Mouse (Mus musculus) macrophage (primary cell): Measurements from ENCODE around the gene Cideb. TPM values are rescaled to one million over a fixed set of nuclear protein-coding genes. Genes with fewer than 3 reads are reported as not detected.

Source experiments
- H3K27ac ChIP-seq: fragments of 350-480 bp; formaldehyde crosslinking; 2 replicates; pipeline ENCODE4 v1.9.0; 2021
- H3K36me3 ChIP-seq: fragments of 350-480 bp; formaldehyde crosslinking; 2 replicates; pipeline ENCODE4 v1.9.0; 2021; ENCODE audit errors: inconsistent target
- H3K4me3 ChIP-seq: fragments of 350-480 bp; formaldehyde crosslinking; 2 replicates; pipeline ENCODE4 v1.9.0; 2021; ENCODE audit errors: inconsistent target
- H3K79me2 ChIP-seq: fragments of 350-480 bp; formaldehyde crosslinking; 2 replicates; pipeline ENCODE4 v1.9.0; 2021; ENCODE audit errors: inconsistent target
- WGBS: methylation state at CpG from one replicate; pipeline ENCODE4 v1.1.7; 2026; ENCODE audit warnings: inconsistent platforms; ENCODE audit not compliant: missing documents; 5-methylcytosine and 5-hydroxymethylcytosine counted together
- polyA plus RNA-seq: library from polyadenylated mRNA; stranded (reverse); fragments of 250-400 nt; gene quantifications from 3 replicates; pipeline ENCODE4 v1.2.4, GENCODE M21; 2018; ENCODE audit warnings: inconsistent platforms

The Cideb gene
- polyA plus RNA-seq, 1 experiment from 2014 or later, result 0.72 TPM

GRCm38 (mm10) chr14:55745180-55745860 lies 12.9 kb downstream of the Cideb start, which contains the start of the genes Dhrs1 and Nop9:
Dhrs1 (minus strand) TSS chr14:55745690.
Nop9 (plus strand) TSS chr14:55745693.
- peak within 1 kb of the TSS; percentile 90 for H3K4me3 ChIP-seq
- peak within 1 kb of the TSS; percentile 61 for H3K27ac ChIP-seq
- H3K36me3 ChIP-seq, result peaks cover 46% of the 10 kb centered on the region
- 1% methylated on average over 36 of the region's 48 CpGs for WGBS
- peaks cover 35% of the 10 kb centered on the region for H3K79me2 ChIP-seq

- peaks cover 47% of the 10 kb centered on the region for H3K36me3 ChIP-seq
- H3K27ac ChIP-seq, result no peak overlapping the region
- H3K79me2 ChIP-seq, result peaks cover 35% of the 10 kb centered on the region
- WGBS, result 22% methylated on average over 10 of the region's 10 CpGs
- H3K4me3 ChIP-seq, result no peak overlapping the region
Observed at GRCm38 (mm10) chr14:55743711-55744110, 14.5 kb downstream of the Cideb start.

GRCm38 (mm10) chr14:55737086-55737687 lies 21.1 kb downstream of the Cideb start:
- peaks cover 39% of the 10 kb centered on the region for H3K36me3 ChIP-seq
- WGBS, result 55% methylated on average over 9 of the region's 9 CpGs
- no peaks in the 10 kb centered on the region for H3K79me2 ChIP-seq
- no peak overlapping the region for H3K4me3 ChIP-seq
- 0 out of 2 replicates have a peak overlapping the region, but pooled peaks have one; percentile 21 for H3K27ac ChIP-seq

DNA sequence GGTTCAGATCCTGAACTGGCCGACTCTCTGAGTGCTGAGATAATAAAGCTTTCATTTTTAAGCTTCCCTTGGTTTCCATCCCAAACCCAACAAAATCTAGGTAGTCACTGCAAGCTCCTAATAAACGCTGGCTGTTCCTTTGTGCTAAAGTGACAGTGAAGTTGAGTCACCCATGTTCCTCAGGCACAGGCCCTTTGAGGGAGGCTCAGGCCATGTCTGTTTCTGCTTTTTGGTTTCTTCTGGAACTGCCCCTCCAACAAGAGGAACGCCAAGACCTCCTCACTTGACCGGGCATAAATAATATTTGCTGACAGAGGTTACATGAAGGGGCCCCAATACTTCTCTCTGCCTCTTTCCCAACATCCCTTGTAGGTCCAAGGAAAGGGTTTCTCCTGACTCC lies 22.5 kb downstream of the Cideb start:
- no peak overlapping the region for H3K4me3 ChIP-seq
- H3K36me3 ChIP-seq, result peaks cover 25% of the 10 kb centered on the region
- WGBS, result 25% methylated on average over 4 of the region's 4 CpGs
- peak overlapping the region; percentile 47 for H3K27ac ChIP-seq
- H3K79me2 ChIP-seq, result no peaks in the 10 kb centered on the region

DNA sequence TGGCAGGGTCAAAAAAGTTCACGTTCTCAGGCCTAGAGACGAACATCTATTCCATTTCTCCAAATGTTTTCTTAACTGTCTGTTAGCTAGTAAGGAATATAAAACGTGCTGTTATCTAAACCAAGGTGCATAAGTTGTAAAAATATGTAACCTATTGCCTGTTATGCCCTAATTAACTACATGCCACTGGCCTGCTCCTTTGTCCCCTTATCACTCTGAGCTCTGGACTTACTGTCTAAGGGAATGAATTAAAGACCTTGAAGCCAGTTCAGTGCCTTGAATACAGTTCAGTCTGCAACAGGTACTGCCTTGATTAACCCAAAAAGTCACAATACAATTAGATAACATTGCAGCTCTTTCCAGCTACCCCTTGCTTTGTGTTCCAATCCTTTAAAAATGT lies 22.9 kb downstream of the Cideb start:
- H3K4me3 ChIP-seq, result no peak overlapping the region
- H3K79me2 ChIP-seq, result no peaks in the 10 kb centered on the region
- 81% methylated on average over 3 of the region's 3 CpGs for WGBS
- H3K36me3 ChIP-seq, result peaks cover 21% of the 10 kb centered on the region
- H3K27ac ChIP-seq, result peak overlapping the region; percentile 47

DNA sequence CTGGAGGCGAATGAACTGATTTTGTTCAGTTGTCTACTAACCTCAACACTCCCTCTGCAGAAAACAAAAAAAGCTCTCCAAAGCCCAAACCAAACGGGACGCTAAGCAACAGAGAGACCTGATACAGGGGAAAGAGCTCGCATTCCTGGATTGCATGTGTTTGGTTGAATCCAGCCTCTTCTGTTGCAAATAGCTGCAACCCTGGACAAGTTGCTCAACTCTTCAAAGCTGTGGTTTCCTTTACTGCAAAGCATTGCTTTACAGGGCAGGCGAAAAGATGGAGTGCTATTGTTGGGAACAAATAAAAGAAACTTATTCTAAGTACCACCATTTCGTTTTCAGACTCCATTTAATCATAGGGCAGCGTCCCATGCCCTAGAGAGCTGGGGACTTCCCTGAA lies 23.4 kb downstream of the Cideb start:
- Histone ChIP-seq H3K27ac (peak overlapping the region; percentile 47; the same call in 1 of the 2 replicates), H3K79me2 (no peaks in the 10 kb centered on the region), H3K4me3 (no peak overlapping the region), H3K36me3 (peaks cover 16% of the 10 kb centered on the region)
- 51% methylated on average over 7 of the region's 7 CpGs for WGBS

DNA sequence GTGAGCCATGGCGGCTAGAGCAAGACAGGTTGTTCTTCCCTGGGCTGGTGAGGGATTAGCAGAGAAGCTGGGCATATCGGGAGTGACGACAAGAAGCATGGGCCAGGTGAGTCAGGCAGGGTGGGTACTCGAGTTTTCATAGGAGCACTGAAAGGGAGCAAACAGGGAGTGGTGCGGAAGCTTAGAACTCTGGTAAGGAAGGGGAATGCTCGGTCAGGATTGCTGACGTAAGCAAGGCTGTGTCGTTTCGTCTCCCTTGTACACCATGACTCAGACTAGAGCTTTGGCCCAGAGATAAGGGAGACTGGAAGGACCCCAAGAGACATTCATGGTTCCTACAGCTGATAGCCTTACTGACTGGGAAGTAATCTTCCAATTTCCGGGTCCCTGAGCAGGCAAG lies 24.4 kb downstream of the Cideb start:
- 86% methylated on average over 9 of the region's 10 CpGs for WGBS
- H3K4me3 ChIP-seq, result no peak overlapping the region
- H3K36me3 ChIP-seq, result peaks cover 6% of the 10 kb centered on the region
- H3K27ac ChIP-seq, result no peak overlapping the region
- no peaks in the 10 kb centered on the region for H3K79me2 ChIP-seq

GRCm38 (mm10) chr14:55730531-55731032 lies 27.7 kb downstream of the Cideb start:
- Histone ChIP-seq H3K4me3 (no peak overlapping the region), H3K27ac (no peak overlapping the region), H3K36me3 (no peaks in the 10 kb centered on the region), H3K79me2 (no peaks in the 10 kb centered on the region)
- WGBS, result 92% methylated on average over 7 of the region's 7 CpGs

- Histone ChIP-seq H3K4me3 (no peak overlapping the region), H3K36me3 (no peaks in the 10 kb centered on the region), H3K27ac (no peak overlapping the region), H3K79me2 (no peaks in the 10 kb centered on the region)
- 84% methylated on average over 7 of the region's 7 CpGs for WGBS
Observed at GRCm38 (mm10) chr14:55730116-55730515, 28.1 kb downstream of the Cideb start.

DNA sequence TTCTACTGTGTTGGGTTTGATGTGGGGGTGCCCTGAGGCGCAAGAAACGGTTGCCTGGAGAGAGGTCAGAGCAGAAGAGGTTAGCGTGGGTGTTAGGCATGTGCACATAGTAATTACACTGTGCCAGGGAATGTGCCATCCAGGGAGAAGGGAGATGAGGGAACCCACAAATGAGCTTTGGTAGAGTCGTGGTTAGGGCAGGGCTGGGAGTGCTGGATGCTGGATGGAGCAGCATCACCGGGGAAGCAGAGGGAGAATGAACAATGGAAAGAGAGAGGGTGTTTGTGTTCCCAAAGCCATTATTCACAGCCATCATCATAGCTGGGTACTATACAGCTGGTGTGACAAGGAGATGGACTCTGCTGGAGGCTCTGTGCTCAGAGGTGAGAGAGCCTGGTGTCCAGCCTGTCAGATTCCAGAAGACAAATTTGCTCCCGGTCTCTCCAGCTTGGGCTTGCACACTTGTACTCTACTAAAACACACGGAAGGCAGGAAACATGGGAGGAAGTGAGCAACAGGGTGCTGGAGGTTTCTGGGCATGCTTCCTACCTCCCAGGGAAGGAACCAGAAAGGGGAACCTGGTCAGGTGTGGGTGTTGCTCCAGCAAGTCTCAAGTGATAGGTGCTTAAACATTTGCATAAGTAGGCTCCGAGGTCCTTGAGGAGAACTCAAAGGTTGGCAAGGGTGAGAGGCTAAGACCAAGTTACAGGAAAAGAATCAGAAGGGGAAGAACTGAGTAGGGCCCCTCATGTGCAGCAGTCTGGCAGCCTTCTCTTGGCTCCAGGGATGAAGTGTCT lies 30.2 kb downstream of the Cideb start:
- Histone ChIP-seq H3K36me3 (no peaks in the 10 kb centered on the region), H3K4me3 (no peak overlapping the region), H3K79me2 (no peaks in the 10 kb centered on the region), H3K27ac (no peak overlapping the region)
- 57% methylated on average over 8 of the region's 8 CpGs for WGBS

- H3K27ac ChIP-seq, result no peak overlapping the region
- no peaks in the 10 kb centered on the region for H3K79me2 ChIP-seq
- no peaks in the 10 kb centered on the region for H3K36me3 ChIP-seq
- H3K4me3 ChIP-seq, result no peak overlapping the region
Observed at GRCm38 (mm10) chr14:55726261-55726660, 32.0 kb downstream of the Cideb start.

DNA sequence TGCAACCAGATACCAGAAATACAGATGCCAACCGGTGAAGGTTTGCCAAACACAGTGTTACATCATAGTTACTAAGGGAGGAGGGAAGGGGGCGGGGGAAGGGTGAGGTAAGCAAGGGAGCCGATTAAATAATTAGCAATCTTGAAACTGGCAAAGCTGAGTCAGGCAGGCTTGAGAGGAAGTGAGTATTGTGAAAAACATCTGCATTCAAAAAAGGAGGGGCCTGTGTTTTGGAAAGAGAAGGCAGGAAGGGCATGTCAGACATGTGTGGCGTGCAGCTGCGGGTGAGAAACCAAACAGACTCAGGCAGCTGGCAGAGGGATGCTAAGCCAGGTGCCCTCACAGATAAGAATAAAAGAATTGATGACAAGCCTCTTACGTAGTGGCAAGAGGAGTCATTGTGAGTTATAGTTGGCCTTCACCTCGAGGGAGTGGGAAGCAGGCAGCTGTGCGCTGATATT lies 33.8 kb downstream of the Cideb start:
- Histone ChIP-seq H3K4me3 (no peak overlapping the region), H3K36me3 (peaks cover 5% of the 10 kb centered on the region; the same call in 1 of the 2 replicates), H3K27ac (peak overlapping the region; percentile 54), H3K79me2 (no peaks in the 10 kb centered on the region)
- WGBS, result 2% methylated on average over 8 of the region's 8 CpGs

DNA sequence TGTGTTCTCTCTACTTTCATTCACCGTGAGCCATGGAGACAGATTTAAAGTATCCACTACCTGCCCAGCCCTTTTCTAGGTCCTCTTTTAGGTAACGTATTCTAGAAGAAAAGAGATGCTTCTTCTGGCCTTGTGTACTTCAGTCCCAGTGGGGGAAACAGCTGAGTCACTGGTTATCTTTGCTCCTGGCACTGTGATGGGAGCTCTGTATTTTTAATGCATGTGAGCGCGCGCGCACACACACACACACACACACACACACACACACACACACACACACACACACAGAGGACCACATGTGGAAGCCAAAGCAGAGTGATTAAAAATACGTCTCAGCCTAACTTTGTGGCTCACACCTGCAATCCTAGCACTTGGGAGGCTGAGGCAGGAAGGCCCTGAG lies 34.8 kb downstream of the Cideb start:
- H3K36me3 ChIP-seq, result peaks cover 14% of the 10 kb centered on the region
- no peak overlapping the region for H3K27ac ChIP-seq
- 84% methylated on average over 3 of the region's 7 CpGs for WGBS
- no peaks in the 10 kb centered on the region for H3K79me2 ChIP-seq
- H3K4me3 ChIP-seq, result no peak overlapping the region

GRCm38 (mm10) chr14:55722438-55722945 lies 35.8 kb downstream of the Cideb start:
- Histone ChIP-seq H3K27ac (no peak overlapping the region), H3K79me2 (no peaks in the 10 kb centered on the region), H3K36me3 (peaks cover 22% of the 10 kb centered on the region), H3K4me3 (no peak overlapping the region)
- WGBS, result 25% methylated on average over 8 of the region's 8 CpGs
